Mouse (Mus musculus) kidney, embryonic 14.5 days (tissue): ENCODE measurements around the gene Cntfr. TPM values are rescaled to one million over a fixed set of nuclear protein-coding genes. Genes with fewer than 3 reads are reported as not detected.
"Not testable (repeated sequence)": the region's sequence is repeated elsewhere in the genome, so short reads cannot be mapped to it uniquely, and the experiment has no call there.

Experiments
- ATAC-seq: fragments of 200-750 bp; cut with Nextera tagmentation; 2 replicates; pipeline ENCODE4 v1.8.0; 2017; ENCODE audit warnings: moderate number of reproducible peaks, mild to moderate bottlenecking, moderate TSS enrichment, moderate library complexity; ENCODE audit not compliant: low FRiP score, low TSS enrichment
- H3K27ac ChIP-seq: fragments of 300-500 bp; sonication (generic); 2 replicates; pipeline ENCODE4 v1.5.1; 2014; ENCODE audit warnings: low read depth, mild to moderate bottlenecking, low read length, moderate library complexity, mixed read lengths
- H3K27me3 ChIP-seq: fragments of 300-500 bp; sonication (generic); 2 replicates; pipeline ENCODE4 v1.6.1; 2014; ENCODE audit warnings: mild to moderate bottlenecking, low read length; ENCODE audit not compliant: control insufficient read depth, insufficient read depth
- H3K36me3 ChIP-seq: fragments of 300-500 bp; sonication (generic); 2 replicates; pipeline ENCODE4 v1.6.1; 2014; ENCODE audit warnings: low read length, mixed read lengths; ENCODE audit not compliant: control insufficient read depth, insufficient read depth
- H3K4me1 ChIP-seq: fragments of 300-500 bp; sonication (generic); 2 replicates; pipeline ENCODE4 v1.6.1; 2014; ENCODE audit warnings: low read length, mixed read lengths; ENCODE audit not compliant: control insufficient read depth, insufficient read depth
- H3K4me2 ChIP-seq: fragments of 300-500 bp; sonication (generic); replicated peaks from 2 replicates; pipeline ENCODE4 v1.6.1; 2014; ENCODE audit warnings: low read depth, mild to moderate bottlenecking, low read length
- H3K4me3 ChIP-seq: fragments of 300-500 bp; sonication (generic); 2 replicates; pipeline ENCODE4 v1.5.1; 2014; ENCODE audit warnings: mild to moderate bottlenecking, low read length
- H3K9ac ChIP-seq: fragments of 300-500 bp; sonication (generic); 2 replicates; pipeline ENCODE4 v1.6.1; 2014; ENCODE audit warnings: low read depth, mild to moderate bottlenecking, low read length, moderate library complexity
- H3K9me3 ChIP-seq: fragments of 300-500 bp; sonication (generic); 2 replicates; pipeline ENCODE4 v1.6.1; 2016; ENCODE audit warnings: low read length; ENCODE audit not compliant: control insufficient read depth
- WGBS: fragments of 180-500 bp; shearing (Covaris S2); extraction: QIAGEN DNeasy Blood & Tissue Kit; methylation state at CpG from one replicate; pipeline ENCODE4 v1.1.7; 2014; 5-methylcytosine and 5-hydroxymethylcytosine counted together
- polyA plus RNA-seq: library from polyadenylated mRNA; unstranded; fragments of >200 nt; fragmentation: Nextera tagmentation; extraction: Ambion mirVana; gene quantifications from 2 replicates; pipeline ENCODE4 v1.2.1, GENCODE M21; 2014

Gene Cntfr
- polyA plus RNA-seq, result 16.6 and 31.5 TPM in 2 replicates

- WGBS, result 8% methylated on average over 27 of the region's 40 CpGs
- H3K27me3 ChIP-seq, H3K9ac ChIP-seq, ATAC-seq, H3K4me1 ChIP-seq, H3K4me3 ChIP-seq, H3K9me3 ChIP-seq, H3K36me3 ChIP-seq, H3K27ac ChIP-seq: not testable (repeated sequence)
- H3K4me2 ChIP-seq, result peak within 1 kb of the TSS; percentile 27; the same call in 1 of the 2 replicates
Measured at GRCm38 (mm10) chr4:41696930-41697841, at the start of gene Cntfr. TSS of gene Cntfr (minus strand) at chr4:41697089.

- Histone ChIP-seq H3K27ac (no peak overlapping the region), H3K27me3 (no peaks in the 10 kb centered on the region), H3K4me3 (no peak overlapping the region), H3K4me1 (peaks cover 4% of the 10 kb centered on the region), H3K4me2 (no peak overlapping the region), H3K9me3 (peaks cover 13% of the 10 kb centered on the region), H3K36me3 (no peaks in the 10 kb centered on the region), H3K9ac (no peak overlapping the region)
- 75% methylated on average over 1 of the region's 1 CpGs for WGBS
- no peak for ATAC-seq
Measured at GRCm38 (mm10) chr4:41745021-41745420, 48.1 kb upstream of the Cntfr start.

- ATAC-seq, result no peak
- H3K27me3 ChIP-seq, result no peaks in the 10 kb centered on the region
- no peak overlapping the region for H3K9ac ChIP-seq
- 63% methylated on average over 2 of the region's 2 CpGs for WGBS
- peaks cover 4% of the 10 kb centered on the region for H3K36me3 ChIP-seq
- H3K4me2 ChIP-seq, result no peak overlapping the region
- peaks cover 13% of the 10 kb centered on the region for H3K9me3 ChIP-seq
- H3K27ac ChIP-seq, result no peak overlapping the region
- H3K4me1 ChIP-seq, result peaks cover 8% of the 10 kb centered on the region
- H3K4me3 ChIP-seq, result no peak overlapping the region
Measured at GRCm38 (mm10) chr4:41744131-41744530, 47.2 kb upstream of the Cntfr start.

- ATAC-seq, result peak; percentile 95
- Histone ChIP-seq H3K9me3 (peaks cover 4% of the 10 kb centered on the region; the same call in 1 of the 2 replicates), H3K27ac (peak overlapping the region; percentile 51), H3K4me3 (peak overlapping the region; percentile 70), H3K36me3 (peaks cover 11% of the 10 kb centered on the region), H3K9ac (peak overlapping the region; percentile 78), H3K27me3 (no peaks in the 10 kb centered on the region), H3K4me1 (peaks cover 8% of the 10 kb centered on the region), H3K4me2 (peak overlapping the region; percentile 61)
- WGBS, result under 1% methylated on average over 27 of the region's 27 CpGs
Measured at GRCm38 (mm10) chr4:41741158-41741560, 44.3 kb upstream of the Cntfr start.

GRCm38 (mm10) chr4:41740380-41741157 is 43.7 kb upstream of the Cntfr start:
- H3K9me3 ChIP-seq, result no peaks in the 10 kb centered on the region
- H3K4me1 ChIP-seq, result peaks cover 8% of the 10 kb centered on the region
- peak; percentile 81 for ATAC-seq
- peak overlapping the region; percentile 61 for H3K4me2 ChIP-seq
- no peaks in the 10 kb centered on the region for H3K27me3 ChIP-seq
- H3K9ac ChIP-seq, result peak overlapping the region; percentile 78
- peak overlapping the region; percentile 70 for H3K4me3 ChIP-seq
- peaks cover 11% of the 10 kb centered on the region for H3K36me3 ChIP-seq
- peak overlapping the region; percentile 51 for H3K27ac ChIP-seq
- WGBS, result under 1% methylated on average over 48 of the region's 48 CpGs

- Histone ChIP-seq H3K36me3 (peaks cover 11% of the 10 kb centered on the region), H3K4me2 (no peak overlapping the region), H3K27me3 (no peaks in the 10 kb centered on the region), H3K9ac (no peak overlapping the region), H3K27ac (no peak overlapping the region), H3K9me3 (no peaks in the 10 kb centered on the region), H3K4me1 (peaks cover 8% of the 10 kb centered on the region), H3K4me3 (no peak overlapping the region)
- WGBS, result 94% methylated on average over 13 of the region's 13 CpGs
- ATAC-seq, result no peak
Measured at GRCm38 (mm10) chr4:41739260-41739659, 42.4 kb upstream of the Cntfr start.

- Histone ChIP-seq H3K36me3 (peaks cover 11% of the 10 kb centered on the region), H3K4me3 (no peak overlapping the region)
Measured at GRCm38 (mm10) chr4:41738256-41738603, 41.3 kb upstream of the Cntfr start.

GRCm38 (mm10) chr4:41737602-41738255 is 40.8 kb upstream of the Cntfr start:
- 39% methylated on average over 8 of the region's 8 CpGs for WGBS
- peak; percentile 53 for ATAC-seq
- Histone ChIP-seq H3K4me1 (peaks cover 8% of the 10 kb centered on the region), H3K9ac (no peak overlapping the region), H3K27me3 (peaks cover 6% of the 10 kb centered on the region; the same call in 1 of the 2 replicates), H3K9me3 (no peaks in the 10 kb centered on the region), H3K4me3 (no peak overlapping the region), H3K27ac (no peak overlapping the region), H3K4me2 (no peak overlapping the region), H3K36me3 (peaks cover 11% of the 10 kb centered on the region)

More at GRCm38 (mm10) chr4:41738256-41738603, 41.3 kb upstream of the Cntfr start:
- 77% methylated on average over 1 of the region's 1 CpGs for WGBS
- Histone ChIP-seq H3K9ac (no peak overlapping the region), H3K27ac (no peak overlapping the region), H3K4me2 (no peak overlapping the region), H3K27me3 (0 out of 2 replicates have a peak, but pooled peaks cover 2% of the 10 kb centered on the region), H3K4me1 (peaks cover 8% of the 10 kb centered on the region), H3K9me3 (no peaks in the 10 kb centered on the region)
- no peak for ATAC-seq
